Mouse (Mus musculus) lung, postnatal 0 days (tissue): ENCODE measurements around the gene Drap1.
A peak's percentile ranks its signal among the peaks of the same experiment; 100 is the strongest.

Experiments used
- CTCF ChIP-seq: IDR thresholded peaks from 2 replicates; pipeline ENCODE4 v1.5.1; 2016; ENCODE audit warnings: antibody characterized with exemption, mild to moderate bottlenecking
- EP300 ChIP-seq: IDR thresholded peaks from 2 replicates; pipeline ENCODE4 v1.6.1; 2016; ENCODE audit warnings: antibody characterized with exemption, mild to moderate bottlenecking, control low read depth

GRCm38 (mm10) chr19:5406531-5407126 is 18.1 kb downstream of the Drap1 start:
- TF ChIP-seq CTCF (peak; percentile 19), EP300 (0 out of 2 replicates have a peak, but pooled peaks have one; percentile 41)
